Mouse (Mus musculus) limb, embryonic 11.5 days (tissue): Measurements from ENCODE around the gene 2410002F23Rik. TPM values are rescaled to one million over a fixed set of nuclear protein-coding genes. Genes with fewer than 3 reads are reported as not detected.
A peak's percentile ranks its signal among the peaks of the same experiment; 100 is the strongest.

Experiments
- ATAC-seq: fragments of 200-750 bp; cut with Nextera tagmentation; 2 replicates; pipeline ENCODE4 v1.8.0; 2017; ENCODE audit warnings: low read depth; ENCODE audit not compliant: insufficient number of reproducible peaks, low FRiP score, low TSS enrichment
- DNase-seq: peaks from one replicate; pipeline ENCODE4 v3.0.0-alpha.2; 2015; ENCODE audit warnings: low spot score
- H3K27ac ChIP-seq: fragments of 300-500 bp; sonication (generic); replicated peaks from 2 replicates; pipeline ENCODE4 v1.5.1; 2014; ENCODE audit warnings: low read depth, mild to moderate bottlenecking, low read length
- H3K27me3 ChIP-seq: fragments of 300-500 bp; sonication (generic); 2 replicates; pipeline ENCODE4 v1.6.1; 2014; ENCODE audit warnings: mild to moderate bottlenecking, low read length, mixed read lengths; ENCODE audit not compliant: control insufficient read depth, insufficient read depth
- H3K36me3 ChIP-seq: fragments of 300-500 bp; sonication (generic); 2 replicates; pipeline ENCODE4 v1.6.1; 2014; ENCODE audit warnings: mild to moderate bottlenecking, low read length, moderate library complexity, mixed read lengths; ENCODE audit not compliant: control insufficient read depth, insufficient read depth
- H3K4me1 ChIP-seq: fragments of 300-500 bp; sonication (generic); 2 replicates; pipeline ENCODE4 v1.6.1; 2014; ENCODE audit warnings: low read length, mixed read lengths; ENCODE audit not compliant: control insufficient read depth, insufficient read depth
- H3K4me2 ChIP-seq: fragments of 300-500 bp; sonication (generic); 2 replicates; pipeline ENCODE4 v1.6.1; 2014; ENCODE audit warnings: low read depth, mild to moderate bottlenecking, moderate library complexity; ENCODE audit not compliant: severe bottlenecking
- H3K4me3 ChIP-seq: fragments of 300-500 bp; sonication (generic); 2 replicates; pipeline ENCODE4 v1.5.1; 2014; ENCODE audit warnings: low read depth, low read length
- H3K9ac ChIP-seq: fragments of 300-500 bp; sonication (generic); 2 replicates; pipeline ENCODE4 v1.6.1; 2014; ENCODE audit warnings: mild to moderate bottlenecking, low read length
- H3K9me3 ChIP-seq: fragments of 300-500 bp; sonication (generic); 2 replicates; pipeline ENCODE4 v1.6.1; 2016; ENCODE audit warnings: low read length; ENCODE audit not compliant: control insufficient read depth
- WGBS: fragments of 180-500 bp; shearing (Covaris S2); extraction: QIAGEN DNeasy Blood & Tissue Kit; methylation state at CpG from one replicate; pipeline ENCODE4 v1.1.7; 2014; 5-methylcytosine and 5-hydroxymethylcytosine counted together
- polyA plus RNA-seq: library from polyadenylated mRNA; unstranded; fragments of >200 nt; fragmentation: Nextera tagmentation; extraction: Ambion mirVana; gene quantifications from 2 replicates; pipeline ENCODE4 v1.2.1, GENCODE M21; 2014

The 2410002F23Rik gene
- polyA plus RNA-seq, 1 experiment from 2014 or later: 135 TPM

GRCm38 (mm10) chr7:44269397-44269796, 22.9 kb downstream of the 2410002F23Rik start:
- no peaks in the 10 kb centered on the region for H3K36me3 ChIP-seq
- no peak overlapping the region for H3K4me3 ChIP-seq
- ATAC-seq: no peak
- no peak overlapping the region for H3K27ac ChIP-seq
- no peak overlapping the region for H3K4me2 ChIP-seq
- no peak for DNase-seq
- no peak overlapping the region for H3K9ac ChIP-seq
- H3K4me1 ChIP-seq: no peaks in the 10 kb centered on the region
- no peaks in the 10 kb centered on the region for H3K9me3 ChIP-seq
- peaks cover 5% of the 10 kb centered on the region; the same call in 1 of the 2 replicates for H3K27me3 ChIP-seq
- WGBS: 85% methylated on average over 2 of the region's 2 CpGs

- no peak overlapping the region for H3K4me2 ChIP-seq
- no peak overlapping the region for H3K4me3 ChIP-seq
- H3K36me3 ChIP-seq: no peaks in the 10 kb centered on the region
- ATAC-seq (no peak), DNase-seq (no peak)
- no peak overlapping the region for H3K27ac ChIP-seq
- no peaks in the 10 kb centered on the region for H3K9me3 ChIP-seq
- H3K27me3 ChIP-seq: peaks cover 3% of the 10 kb centered on the region; the same call in 1 of the 2 replicates
- no peaks in the 10 kb centered on the region for H3K4me1 ChIP-seq
- no peak overlapping the region for H3K9ac ChIP-seq
- 79% methylated on average over 2 of the region's 2 CpGs for WGBS
Observed at GRCm38 (mm10) chr7:44271309-44271708, 24.8 kb downstream of the 2410002F23Rik start.

GRCm38 (mm10) chr7:44272546-44272945, 26.0 kb downstream of the 2410002F23Rik start:
- H3K9me3 ChIP-seq: no peaks in the 10 kb centered on the region

GRCm38 (mm10) chr7:44273446-44273845, 26.9 kb downstream of the 2410002F23Rik start:
- WGBS: 71% methylated on average over 7 of the region's 7 CpGs
- H3K4me2 ChIP-seq: no peak overlapping the region
- H3K4me3 ChIP-seq: no peak overlapping the region
- H3K27me3 ChIP-seq: peaks cover 3% of the 10 kb centered on the region; the same call in 1 of the 2 replicates
- no peak for ATAC-seq
- no peak for DNase-seq
- H3K9me3 ChIP-seq: no peaks in the 10 kb centered on the region
- H3K9ac ChIP-seq: no peak overlapping the region
- no peaks in the 10 kb centered on the region for H3K36me3 ChIP-seq
- H3K4me1 ChIP-seq: no peaks in the 10 kb centered on the region
- no peak overlapping the region for H3K27ac ChIP-seq

More at GRCm38 (mm10) chr7:44272546-44272945, 26.0 kb downstream of the 2410002F23Rik start:
- Histone ChIP-seq H3K27me3 (peaks cover 3% of the 10 kb centered on the region; the same call in 1 of the 2 replicates), H3K36me3 (no peaks in the 10 kb centered on the region), H3K4me3 (no peak overlapping the region), H3K27ac (no peak overlapping the region), H3K4me1 (no peaks in the 10 kb centered on the region), H3K4me2 (no peak overlapping the region), H3K9ac (no peak overlapping the region)
- 87% methylated on average over 7 of the region's 7 CpGs for WGBS
- DNase-seq (no peak), ATAC-seq (no peak)

- 30% methylated on average over 11 of the region's 11 CpGs for WGBS
- H3K27me3 ChIP-seq: peaks cover 3% of the 10 kb centered on the region; the same call in 1 of the 2 replicates
- DNase-seq: no peak
Observed at GRCm38 (mm10) chr7:44274096-44274495, 27.6 kb downstream of the 2410002F23Rik start.

GRCm38 (mm10) chr7:44275546-44275945, 29.0 kb downstream of the 2410002F23Rik start:
- WGBS: 69% methylated on average over 3 of the region's 3 CpGs
- Histone ChIP-seq H3K4me1 (no peaks in the 10 kb centered on the region), H3K27me3 (peaks cover 3% of the 10 kb centered on the region; the same call in 1 of the 2 replicates), H3K4me3 (no peak overlapping the region), H3K9me3 (no peaks in the 10 kb centered on the region), H3K4me2 (no peak overlapping the region), H3K27ac (no peak overlapping the region), H3K9ac (no peak overlapping the region), H3K36me3 (no peaks in the 10 kb centered on the region)
- DNase-seq (no peak), ATAC-seq (no peak)

More at GRCm38 (mm10) chr7:44274096-44274495, 27.6 kb downstream of the 2410002F23Rik start:
- Histone ChIP-seq H3K4me1 (no peaks in the 10 kb centered on the region), H3K9ac (no peak overlapping the region), H3K27ac (no peak overlapping the region), H3K9me3 (no peaks in the 10 kb centered on the region), H3K36me3 (no peaks in the 10 kb centered on the region), H3K4me2 (no peak overlapping the region), H3K4me3 (no peak overlapping the region)
- no peak for ATAC-seq

- no peaks in the 10 kb centered on the region for H3K36me3 ChIP-seq
- WGBS: 75% methylated on average over 10 of the region's 10 CpGs
- peaks cover 3% of the 10 kb centered on the region; the same call in 1 of the 2 replicates for H3K27me3 ChIP-seq
- H3K4me1 ChIP-seq: no peaks in the 10 kb centered on the region
- H3K27ac ChIP-seq: no peak overlapping the region
- H3K4me3 ChIP-seq: no peak overlapping the region
- no peak for DNase-seq
- H3K9ac ChIP-seq: no peak overlapping the region
- H3K4me2 ChIP-seq: no peak overlapping the region
- no peak for ATAC-seq
- no peaks in the 10 kb centered on the region for H3K9me3 ChIP-seq
Observed at GRCm38 (mm10) chr7:44276461-44277249, 30.1 kb downstream of the 2410002F23Rik start.

GRCm38 (mm10) chr7:44277250-44277622, 30.7 kb downstream of the 2410002F23Rik start:
- H3K27ac ChIP-seq: no peak overlapping the region
- ATAC-seq (no peak), DNase-seq (peak; percentile 66)
- no peak overlapping the region for H3K9ac ChIP-seq
- no peaks in the 10 kb centered on the region for H3K9me3 ChIP-seq
- WGBS: 44% methylated on average over 2 of the region's 2 CpGs
- H3K36me3 ChIP-seq: no peaks in the 10 kb centered on the region
- peaks cover 3% of the 10 kb centered on the region; the same call in 1 of the 2 replicates for H3K27me3 ChIP-seq
- H3K4me2 ChIP-seq: no peak overlapping the region
- no peak overlapping the region for H3K4me3 ChIP-seq
- H3K4me1 ChIP-seq: no peaks in the 10 kb centered on the region
